Mouse (Mus musculus) heart, adult 2 months (tissue): ENCODE results near the gene Rps13.
A peak's percentile ranks its signal among the peaks of the same experiment; 100 is the strongest.

Source experiments
- CTCF ChIP-seq: fragments of 200-600 bp; IDR thresholded peaks from 2 replicates; pipeline ENCODE4 v1.8.1; 2022; ENCODE audit warnings: antibody characterized with exemption, mild to moderate bottlenecking, moderate library complexity
- EP300 ChIP-seq: fragments of 200-500 bp; IDR thresholded peaks from 2 replicates; pipeline ENCODE4 v1.6.1; 2011; ENCODE audit warnings: low read depth, low read length, control low read depth; ENCODE audit not compliant: insufficient read depth
- POLR2A ChIP-seq: fragments of 200-500 bp; IDR thresholded peaks from 2 replicates; pipeline ENCODE4 v1.6.1; 2011; ENCODE audit warnings: mild to moderate bottlenecking, low read depth, low read length, control low read depth; ENCODE audit not compliant: insufficient read depth

DNA sequence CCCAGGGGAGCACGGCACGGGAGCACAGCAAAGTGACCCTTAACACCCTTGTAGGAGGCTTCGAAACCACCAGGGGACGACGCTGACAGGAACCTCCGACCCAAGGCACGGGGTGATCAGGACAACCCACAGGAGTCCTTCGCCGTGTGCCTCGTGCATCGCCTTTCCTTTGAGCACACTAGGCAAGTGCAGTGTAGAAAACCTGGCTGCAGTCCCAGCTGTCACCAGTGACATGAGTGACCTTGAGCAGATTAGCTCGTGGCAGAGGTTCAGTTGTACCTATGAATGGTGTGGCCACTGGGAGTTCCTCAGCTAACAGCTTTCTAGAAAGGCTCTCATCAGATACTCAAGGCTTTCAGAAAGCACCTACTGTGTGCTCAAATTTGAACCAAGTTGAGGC, 47.8 kb downstream of the Rps13 start:
- TF ChIP-seq CTCF (no peak), POLR2A (no peak), EP300 (0 out of 2 replicates have a peak, but pooled peaks have one; percentile 53)
